Mouse (Mus musculus): Measurements from ENCODE around the gene Eya4.

Gene Eya4

DNA sequence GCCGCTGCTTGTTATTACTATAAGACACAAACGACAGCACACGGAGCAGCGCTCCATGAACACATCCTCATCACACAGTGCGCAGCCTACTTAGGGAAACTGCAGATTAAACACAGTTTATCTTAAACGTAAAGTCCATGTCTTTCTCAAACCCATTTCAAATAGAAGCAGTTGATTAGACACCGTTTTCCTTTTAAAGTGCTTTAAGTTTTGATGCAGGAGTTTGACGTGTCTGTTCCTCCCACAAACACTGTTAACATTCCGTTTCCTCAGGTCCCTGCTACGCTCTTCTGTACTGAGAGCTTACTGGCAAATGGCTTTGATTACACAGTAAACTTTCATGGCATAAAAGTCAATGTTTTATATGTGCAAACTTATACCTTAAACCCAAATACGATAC lies 191.4 kb downstream of the Eya4 start:
- in situ Hi-C loops (cut with MboI, MseI), result no loop called here

DNA sequence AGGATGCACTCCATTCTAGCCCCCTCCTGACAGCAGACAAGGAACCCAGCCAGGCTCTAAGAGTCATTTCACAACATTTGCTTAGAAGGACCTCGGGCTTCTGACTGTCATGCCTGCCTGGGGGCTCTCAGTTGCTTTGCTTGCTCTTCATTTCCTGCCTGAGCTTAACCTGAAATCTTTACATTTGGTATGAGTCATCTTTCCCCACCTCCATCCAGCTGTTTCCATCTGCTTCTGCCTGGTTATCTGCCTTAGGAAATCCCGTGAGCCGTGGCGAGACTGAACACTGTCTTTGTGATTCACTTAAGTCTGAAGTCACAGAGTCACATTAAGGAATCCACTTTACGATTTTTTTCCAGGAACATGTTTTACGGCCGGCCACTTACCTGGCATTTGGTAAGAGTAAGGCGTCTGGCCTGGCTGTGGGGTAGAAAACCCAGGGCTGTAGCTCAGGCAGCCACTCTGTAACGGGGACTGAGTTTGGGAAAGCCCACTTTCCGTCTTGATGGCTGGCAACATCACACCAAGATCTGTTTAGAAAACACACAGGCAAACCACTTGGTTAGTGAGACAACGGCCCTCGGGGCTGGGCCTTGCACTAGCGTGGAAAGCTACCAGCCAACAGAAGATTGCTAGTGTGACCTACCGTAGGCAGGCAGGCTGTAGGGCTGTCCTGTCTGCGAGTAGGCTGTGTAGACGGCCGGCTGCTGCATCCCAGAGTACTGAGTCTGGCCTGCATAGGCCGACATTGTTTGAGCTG lies 193.5 kb downstream of the Eya4 start:
- in situ Hi-C loops (cut with MboI, MseI), result no loop called here

DNA sequence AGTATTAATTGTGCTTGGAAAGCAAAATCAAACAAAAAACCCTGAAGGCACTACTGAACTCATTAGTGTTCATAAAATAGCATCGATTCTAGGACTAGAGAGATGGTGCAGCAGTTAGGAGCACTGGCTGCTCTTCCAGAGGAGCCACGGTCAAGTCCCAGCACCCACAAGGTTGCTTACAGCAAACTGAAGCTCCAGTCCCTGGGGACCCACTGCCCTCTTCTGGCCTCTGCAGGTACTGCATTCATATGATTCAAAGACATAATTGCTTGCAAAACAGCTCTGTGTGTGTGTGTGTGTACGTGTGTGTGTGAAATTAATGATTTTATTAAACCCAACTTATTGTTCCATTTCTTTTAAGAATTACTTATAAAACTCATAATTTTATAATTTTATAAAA lies 200.2 kb downstream of the Eya4 start:
- in situ Hi-C loops (cut with MboI, MseI), result no loop called here

DNA sequence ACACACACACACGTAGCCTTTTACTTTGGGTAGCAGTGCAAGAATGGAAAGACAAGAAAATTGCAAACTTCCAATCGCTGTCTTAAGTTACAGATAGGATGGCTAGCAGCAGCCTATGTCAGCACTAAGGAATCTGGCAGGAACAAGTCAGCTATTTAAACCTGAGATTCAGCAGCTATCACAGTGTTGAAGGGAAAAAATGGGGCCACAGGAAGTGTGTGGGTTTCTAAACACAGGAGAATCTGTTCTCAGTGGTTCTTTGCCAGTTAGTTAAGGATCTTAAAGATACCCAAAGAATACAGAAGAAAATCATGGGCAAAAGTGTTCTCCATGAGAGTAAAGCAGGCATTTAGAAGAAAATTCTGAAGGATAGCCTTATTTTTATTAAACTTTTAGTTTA lies 206.0 kb downstream of the Eya4 start:
- in situ Hi-C loops (cut with MboI, MseI), result no loop called here

DNA sequence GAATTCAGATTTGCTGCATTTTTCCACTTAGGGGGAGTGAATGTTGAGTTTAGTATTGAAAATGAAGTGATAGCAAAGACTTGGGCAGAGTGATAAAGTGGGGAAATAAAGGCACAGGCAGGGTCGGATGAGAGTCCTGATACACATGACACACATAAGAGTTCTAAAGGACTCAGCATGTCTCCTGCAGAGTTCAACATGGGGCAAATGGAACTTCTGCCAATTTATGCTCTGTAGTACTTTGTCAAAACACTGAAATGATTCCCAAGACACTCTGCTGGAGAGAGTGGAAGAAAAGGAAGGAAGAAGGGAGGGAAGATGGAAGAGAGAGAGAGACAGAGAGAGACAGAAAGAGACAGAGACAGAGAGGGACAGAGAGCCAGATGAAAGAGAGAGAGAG lies 222.6 kb downstream of the Eya4 start:
- in situ Hi-C loops (cut with MboI, MseI), result no loop called here

GRCm38 (mm10) chr10:23127151-23127550 lies 223.4 kb downstream of the Eya4 start:
- in situ Hi-C loops (cut with MboI, MseI), result no loop called here

GRCm38 (mm10) chr10:23126529-23126928 lies 224.1 kb downstream of the Eya4 start:
- in situ Hi-C loops (cut with MboI, MseI), result no loop called here

DNA sequence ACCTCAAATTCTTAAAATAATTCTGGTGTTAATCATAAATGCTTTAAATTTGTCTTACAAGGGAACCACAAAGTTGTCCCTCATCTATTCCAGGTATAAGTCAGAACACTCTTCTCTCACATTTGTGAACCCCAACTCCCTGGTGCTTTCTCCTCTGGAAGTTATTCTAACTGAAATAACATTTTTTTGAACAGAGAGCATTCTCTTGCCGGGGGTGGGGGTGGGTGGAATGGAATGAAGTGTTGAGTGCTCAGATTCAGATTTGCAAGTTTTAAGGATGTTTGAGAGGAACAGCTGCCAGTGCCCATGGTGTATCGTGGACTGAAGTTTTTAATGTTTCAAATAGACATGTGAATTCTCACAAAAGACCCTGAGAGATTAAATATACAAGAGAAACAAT lies 230.1 kb downstream of the Eya4 start:
- in situ Hi-C loops (cut with MboI, MseI), result no loop called here

DNA sequence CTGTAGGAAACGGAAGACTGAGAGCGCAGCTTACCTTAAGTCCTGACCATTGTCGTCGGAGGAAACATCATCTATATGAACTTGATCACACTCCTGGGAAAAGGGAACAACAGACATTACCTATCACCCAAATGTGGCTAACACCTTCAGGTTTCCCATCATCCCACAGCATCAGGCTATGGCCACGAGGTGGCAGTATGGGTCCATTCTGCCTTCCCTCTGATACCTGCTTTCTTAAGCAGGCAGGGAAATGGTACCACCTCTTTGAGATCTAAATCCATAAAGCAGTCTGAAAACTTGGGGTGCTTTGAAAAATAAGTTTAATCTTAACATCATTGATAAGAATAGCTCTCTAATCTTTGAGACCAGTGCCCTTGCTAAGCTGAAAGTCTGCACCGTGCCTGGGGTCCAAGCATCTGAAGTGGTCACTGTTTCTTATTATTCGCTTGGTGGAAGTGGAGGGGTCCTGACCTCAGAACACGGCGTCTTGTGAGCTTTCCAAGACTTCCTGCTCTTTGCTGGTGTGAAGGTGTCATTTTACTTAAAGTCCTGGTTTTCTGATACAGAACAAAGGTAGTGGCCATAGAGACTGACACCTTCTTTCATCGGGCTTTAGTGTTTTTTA lies 233.7 kb downstream of the Eya4 start:
- in situ Hi-C loops (cut with MboI, MseI), result no loop called here

DNA sequence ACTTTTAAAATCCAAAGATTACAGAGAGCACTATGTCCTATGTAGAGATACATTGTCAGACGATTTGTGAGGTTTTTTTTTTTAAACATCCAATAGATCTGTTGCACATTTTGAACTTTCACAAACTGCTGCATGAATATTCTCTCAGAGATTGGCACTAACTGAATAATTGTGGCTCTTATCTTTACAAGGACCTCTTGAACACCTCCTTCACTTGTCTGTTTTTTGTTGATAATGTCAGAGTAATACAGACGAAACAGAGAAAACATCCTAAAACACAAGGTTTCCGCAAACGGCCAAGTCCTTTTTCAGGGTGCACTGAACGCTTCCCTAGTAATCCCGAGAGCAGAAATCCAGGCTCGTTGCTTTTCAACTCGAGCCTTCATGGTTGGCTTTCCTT lies 234.5 kb downstream of the Eya4 start:
- in situ Hi-C loops (cut with MboI, MseI), result no loop called here

GRCm38 (mm10) chr10:23115321-23115720 lies 235.3 kb downstream of the Eya4 start:
- in situ Hi-C loops (cut with MboI, MseI), result no loop called here

- in situ Hi-C loops (cut with MboI, MseI), result no loop called here
These were observed 242.5 kb downstream of the Eya4 start for GRCm38 (mm10) chr10:23108122-23108521.

DNA sequence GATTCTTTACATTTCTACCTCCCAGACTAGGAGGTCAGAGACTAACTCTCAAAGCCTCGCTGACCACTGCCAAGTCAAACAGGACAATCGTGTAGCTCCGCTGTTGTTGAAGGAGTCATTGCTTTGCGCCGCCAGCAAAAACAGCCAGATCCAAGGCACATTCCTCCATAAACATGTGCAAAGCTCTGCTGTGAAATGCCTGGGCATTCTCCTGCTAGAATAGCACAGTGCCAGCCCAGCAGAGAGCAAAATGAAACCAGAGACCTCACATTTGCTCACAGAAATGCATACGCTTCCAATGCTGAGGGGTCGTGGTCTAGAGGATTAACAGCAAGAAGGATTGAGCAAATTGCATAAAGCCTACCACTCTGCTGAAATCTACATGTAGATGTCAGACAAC lies 258.1 kb downstream of the Eya4 start:
- in situ Hi-C loops (cut with MboI, MseI), result loop anchor here (5.0 kb wide), 1 partner anchor 665 kb away; no protein-coding TSS in a partner anchor

DNA sequence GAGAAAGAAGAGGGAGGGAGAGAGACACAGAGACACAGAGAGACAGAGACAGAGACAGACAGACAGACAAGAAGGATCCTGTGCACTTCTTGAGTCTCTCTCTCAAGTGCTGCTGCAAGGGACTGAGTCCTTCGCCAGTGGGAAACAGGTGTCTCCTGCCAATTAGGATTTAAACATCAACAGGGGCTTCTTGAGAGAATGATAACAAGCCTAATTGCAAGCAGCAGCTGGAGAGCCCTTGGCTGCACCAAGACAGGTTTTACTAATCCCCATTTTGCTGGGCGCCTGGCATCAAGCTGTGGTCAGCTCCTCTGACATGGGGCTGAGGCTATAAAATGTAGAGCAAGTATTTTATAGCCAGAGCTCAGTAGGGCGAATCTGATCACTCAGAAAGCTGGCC lies 259.0 kb downstream of the Eya4 start:
- in situ Hi-C loops (cut with MboI, MseI), result loop anchor here (5.0 kb wide), 1 partner anchor 666 kb away; no protein-coding TSS in a partner anchor

DNA sequence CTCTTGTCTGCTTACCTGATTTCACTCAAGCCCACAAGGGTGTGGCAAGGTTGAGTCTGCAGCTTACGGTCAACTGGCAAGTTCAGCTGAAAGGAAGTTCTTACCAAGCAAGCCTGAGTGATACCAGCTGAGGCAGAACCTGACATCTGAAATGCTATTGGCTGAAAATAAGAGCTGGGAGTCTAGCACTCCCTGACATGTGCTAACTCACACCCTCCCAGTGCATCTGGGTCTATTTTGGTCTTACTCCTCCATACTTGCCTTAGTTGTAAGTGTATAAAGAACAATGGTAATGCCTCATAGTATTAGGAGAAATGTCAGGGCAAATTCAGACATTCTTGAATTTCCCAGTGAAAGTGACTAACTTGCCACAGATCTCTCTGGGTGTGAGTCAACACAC lies 260.3 kb downstream of the Eya4 start:
- in situ Hi-C loops (cut with MboI, MseI), result loop anchor here (5.0 kb wide), 1 partner anchor 667 kb away; no protein-coding TSS in a partner anchor

DNA sequence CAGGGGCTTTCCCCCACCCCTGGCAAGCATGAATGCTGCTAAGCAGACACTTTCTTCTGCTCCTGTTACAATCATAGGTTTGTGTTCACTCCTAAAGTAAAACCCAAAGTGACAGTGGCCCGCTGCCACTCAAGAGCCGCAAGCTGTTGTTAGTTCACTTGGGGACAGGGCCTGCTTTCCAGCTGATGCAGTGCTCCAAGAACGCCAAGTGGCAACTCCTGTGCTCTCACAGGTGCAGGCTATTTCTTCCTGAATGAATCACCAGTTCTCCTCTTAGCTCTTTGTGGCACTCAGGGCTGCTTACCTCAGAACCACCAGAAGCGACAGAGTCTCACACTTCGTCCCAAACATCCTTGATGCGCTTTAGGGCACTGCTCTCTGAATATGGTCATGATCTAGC lies 261.3 kb downstream of the Eya4 start:
- in situ Hi-C loops (cut with MboI, MseI), result loop anchor here (5.0 kb wide), 1 partner anchor 307 kb away; no protein-coding TSS in a partner anchor

GRCm38 (mm10) chr10:23088764-23089163 lies 261.8 kb downstream of the Eya4 start:
- in situ Hi-C loops (cut with MboI, MseI), result loop anchor here (5.0 kb wide), 1 partner anchor 306 kb away; no protein-coding TSS in a partner anchor

- in situ Hi-C loops (cut with MboI, MseI), result loop anchor here (5.0 kb wide), 1 partner anchor 304 kb away; no protein-coding TSS in a partner anchor
These were observed 264.0 kb downstream of the Eya4 start for GRCm38 (mm10) chr10:23086352-23087215.

GRCm38 (mm10) chr10:23081548-23081828 lies 269.1 kb downstream of the Eya4 start:
- in situ Hi-C loops (cut with MboI, MseI), result loop anchor here (5.0 kb wide), 1 partner anchor 504 kb away; no protein-coding TSS in a partner anchor

DNA sequence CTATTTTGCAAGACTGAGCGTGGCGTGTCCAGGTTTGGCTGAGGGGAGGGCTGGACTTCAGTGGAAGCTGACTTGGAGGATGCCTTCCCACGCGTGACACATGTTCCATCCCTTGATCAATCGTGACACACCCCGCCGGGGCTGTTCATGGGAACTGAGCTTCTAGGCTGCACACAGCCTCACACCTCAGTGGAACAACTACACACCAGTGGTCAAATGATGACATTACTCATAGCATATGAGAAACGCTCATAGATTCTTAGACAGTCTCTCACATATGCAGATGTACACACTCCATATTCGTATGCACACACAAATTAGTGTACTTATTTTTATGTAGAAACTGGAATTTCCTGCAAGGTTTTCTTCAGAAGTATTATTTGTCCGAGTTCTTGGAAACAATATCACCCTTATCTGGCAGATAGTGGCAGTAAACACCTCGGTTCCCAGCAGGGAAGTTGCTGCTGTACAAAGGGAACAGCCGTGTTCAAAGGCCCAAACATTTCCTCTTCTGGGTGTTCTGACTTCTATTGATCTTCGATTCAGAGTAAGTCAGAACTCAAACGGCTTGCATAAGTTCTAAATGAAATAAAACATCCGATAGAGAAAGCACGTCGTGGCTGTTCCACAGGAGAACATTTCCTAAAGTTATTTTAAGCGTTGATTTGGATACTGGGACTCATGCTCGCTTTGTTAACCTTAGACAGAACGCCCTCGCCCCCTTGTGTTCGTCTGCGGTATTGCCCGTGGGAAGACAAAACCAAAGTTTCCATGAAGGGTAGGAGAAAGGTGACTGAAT lies 269.6 kb downstream of the Eya4 start:
- in situ Hi-C loops (cut with MboI, MseI), result loop anchor here (5.0 kb wide), 1 partner anchor 504 kb away; no protein-coding TSS in a partner anchor

DNA sequence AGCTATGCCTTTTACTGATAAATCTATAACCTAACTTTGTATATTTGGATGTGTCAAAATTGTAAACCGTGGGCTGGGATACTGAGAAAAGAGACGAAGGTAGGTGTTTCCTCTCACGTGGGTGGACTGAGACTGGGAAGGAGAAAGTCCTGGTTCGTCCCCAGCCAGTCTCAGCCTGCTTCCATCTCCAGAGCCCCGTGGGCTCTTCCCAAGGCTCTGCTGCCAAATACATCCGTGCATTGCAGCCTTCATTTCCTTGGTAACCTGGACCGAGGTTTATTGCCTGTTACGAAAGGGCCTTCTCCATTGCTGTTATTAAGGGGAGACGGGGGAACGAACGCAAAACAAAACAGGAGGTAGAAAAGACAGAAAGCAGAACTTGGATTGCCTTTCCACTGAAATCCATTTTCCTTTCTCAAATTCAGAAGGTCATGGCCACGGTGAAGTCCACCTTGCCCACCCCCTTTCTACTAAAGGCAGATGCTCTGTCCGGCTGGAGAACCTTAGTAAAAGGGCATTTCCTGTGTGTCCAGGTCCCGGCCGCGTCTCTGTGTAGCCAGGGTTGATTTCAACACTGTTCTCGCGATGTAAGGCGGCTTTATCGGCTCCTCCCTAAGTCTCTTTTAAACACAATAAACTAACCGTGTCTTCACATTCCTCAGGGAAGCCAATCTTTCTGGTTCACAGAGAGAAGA lies 273.7 kb downstream of the Eya4 start:
- in situ Hi-C loops (cut with MboI, MseI), result no loop called here

Data from regulatory T cell (primary cell).